9 mouse cellular contexts compared by ENCODE assay signal in the genomic region with DNA sequence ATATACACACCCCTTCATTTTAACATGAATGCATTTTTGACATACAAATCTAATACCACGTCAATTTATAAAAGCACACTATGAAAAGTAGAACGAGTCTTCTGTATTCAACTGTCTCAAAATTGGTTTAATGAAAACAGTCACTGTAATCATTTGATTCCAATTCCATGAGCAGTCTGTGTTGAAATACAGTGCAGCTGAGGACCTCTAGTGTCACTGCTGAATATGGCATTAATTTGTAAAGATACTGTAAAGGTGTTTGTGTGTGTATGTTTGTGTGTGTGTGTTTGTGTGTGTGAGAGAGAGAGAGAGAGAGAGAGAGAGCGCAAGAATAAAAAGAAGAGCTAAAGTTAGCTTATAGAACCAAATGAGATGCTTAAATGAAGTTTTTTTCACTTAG. TPM values are rescaled to one million over a fixed set of nuclear protein-coding genes. Genes with fewer than 3 reads are reported as not detected.
DNase-seq lines count a peak whose midpoint lies in the region; ATAC-seq and TF ChIP-seq lines count a peak whose summit lies in the region.
"Had no signal": no experiment of that assay in that cellular context is flagged by ENCODE, and none has a peak within 500 bp of the region (broad histone marks: within the 10 kb centered on the region; RNA-seq: fewer than 3 reads in every experiment).

No protein-coding gene starts in this region.

- no peak overlapping the region for H3K27ac ChIP-seq in gastrocnemius, adult 2 months

- no peak for DNase-seq in gastrocnemius, adult 2 months
- no peak for DNase-seq in gastrocnemius, adult 8-10 months (ENCODE audit: low spot score in 2 of 2)
- peak; percentile 14 for DNase-seq in lung, postnatal 10 days
- DNase-seq in lung, postnatal 25 days (ENCODE audit: low spot score): no peak
- peak; percentile 27 for DNase-seq in c-Kit-positive CD71-positive TER-119-positive erythroid progenitor cells, embryonic 14.5 days (ENCODE audit: low spot score)
- peak; percentile 21 for DNase-seq in naive thymus-derived CD4-positive, alpha-beta T cell, adult 2 months (ENCODE audit: low read depth)
- DNase-seq in thymus, adult 18-20 months: no peak

- no peak for ATAC-seq in activated CD4-positive, CD25-positive, alpha-beta regulatory T cell, adult 4 months

- TF ChIP-seq CTCF in gastrocnemius, adult 2 months (IDR thresholded peaks at IDR 0.05): peak; percentile 56

- intact Hi-C loops in gastrocnemius, adult 2 months (cut with DNase I): no loop called here

- no peak overlapping the region for H3K4me3 ChIP-seq in gastrocnemius, adult 2 months
- H3K4me3 ChIP-seq: myocyte had no signal

RNA-seq across cellular contexts. Expression of a gene that starts 17.2 kb away (rescaled TPM):
- 10 to 100 TPM; 75.0 to 77.1 TPM for total RNA-seq in gastrocnemius, adult 2 months (2021)
- 10 to 100 TPM; 71.3 to 84.4 (median 75.4) TPM for total RNA-seq in gastrocnemius, adult 8-10 months (2022)
- 100 to 1,000 TPM; 115 to 123 TPM for polyA plus RNA-seq in activated CD4-positive, CD25-positive, alpha-beta regulatory T cell, adult 4 months (2017; shearing (Covaris generic))

RNA-seq across cellular contexts. Expression of a gene that starts 17.4 kb away (rescaled TPM):
- 1 to 10 TPM; 9.6 to 9.8 TPM for total RNA-seq in gastrocnemius, adult 2 months (2021)
- total RNA-seq in gastrocnemius, adult 8-10 months (2022): 10 to 100 TPM in 1 of 4 experiments, 1 to 10 TPM in 3; 8.4 to 10.4 (median 9.2) TPM
- polyA plus RNA-seq in activated CD4-positive, CD25-positive, alpha-beta regulatory T cell, adult 4 months (2017; shearing (Covaris generic)): 10 to 100 TPM; 28.0 to 31.0 TPM

Comparison
In these comparisons a context has a peak if more than half of its experiments do, and no peak if none do; other contexts are left out.
1. DNase-seq: peak in lung, postnatal 10 days (single experiment), c-Kit-positive CD71-positive TER-119-positive erythroid progenitor cells, embryonic 14.5 days (single experiment) and naive thymus-derived CD4-positive, alpha-beta T cell, adult 2 months (single experiment); none in gastrocnemius, adult 2 months (single experiment), gastrocnemius, adult 8-10 months (0 of 2), lung, postnatal 25 days (single experiment) and thymus, adult 18-20 months (0 of 2).